12 mouse cellular contexts compared by ENCODE assay signal in the genomic region with DNA sequence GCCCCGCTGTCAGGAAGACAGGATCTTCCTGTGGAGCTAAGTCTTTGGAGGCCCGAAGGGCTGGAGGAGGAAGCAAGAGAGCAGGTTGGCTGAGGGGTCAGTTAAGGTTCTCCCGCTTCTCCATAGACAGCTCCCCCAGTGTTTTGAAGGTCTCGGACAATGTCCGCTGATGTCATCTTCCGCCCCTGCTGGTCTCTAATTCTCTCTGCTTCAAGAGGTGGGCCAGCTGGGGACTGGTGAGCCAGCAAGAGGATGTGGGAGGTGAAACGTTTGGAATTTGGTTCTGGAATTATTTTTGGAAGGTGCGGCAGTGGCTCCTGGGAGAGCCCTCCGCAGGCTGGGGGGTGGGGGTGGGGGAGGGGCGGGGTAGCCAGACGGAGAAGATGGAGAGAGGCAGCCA. TPM values are rescaled to one million over a fixed set of nuclear protein-coding genes. Genes with fewer than 3 reads are reported as not detected.
DNase-seq lines count a peak whose midpoint lies in the region; ATAC-seq and TF ChIP-seq lines count a peak whose summit lies in the region.
"Had no signal": no experiment of that assay in that cellular context is flagged by ENCODE, and none has a peak within 500 bp of the region (broad histone marks: within the 10 kb centered on the region; RNA-seq: fewer than 3 reads in every experiment).

No protein-coding gene starts in this region.

- no peak for ATAC-seq in cerebellum, adult (ENCODE audit: insufficient number of reproducible peaks, low FRiP score, low TSS enrichment)
- ATAC-seq in heart, postnatal 0 days (ENCODE audit: insufficient read depth, low read depth), result peak; percentile 90
- no peak for ATAC-seq in liver, embryonic 11.5 days (replicated peaks; ENCODE audit: low FRiP score)
- no peak for ATAC-seq in forebrain, embryonic 13.5 days
- ATAC-seq: activated CD4-positive, CD25-positive, alpha-beta regulatory T cell, adult 4 months had no signal

- H3K36me3 ChIP-seq in heart, postnatal 0 days (replicated peaks; ENCODE audit: control insufficient read depth, insufficient read depth, low read length), result no peaks in the 10 kb centered on the region
- no peaks in the 10 kb centered on the region for H3K36me3 ChIP-seq in liver, embryonic 11.5 days (ENCODE audit: control insufficient read depth, insufficient read depth, low read length)
- no peaks in the 10 kb centered on the region for H3K36me3 ChIP-seq in forebrain, embryonic 13.5 days (ENCODE audit: poor library complexity, severe bottlenecking)
- H3K36me3 ChIP-seq: embryonic facial prominence, embryonic 15.5 days; hindbrain, embryonic 15.5 days had no signal

- H3K4me1 ChIP-seq in heart, postnatal 0 days (ENCODE audit: control insufficient read depth, insufficient read depth), result peaks cover 15% of the 10 kb centered on the region
- no peaks in the 10 kb centered on the region for H3K4me1 ChIP-seq in liver, embryonic 11.5 days (replicated peaks; ENCODE audit: control insufficient read depth, insufficient read depth, low read length)
- H3K4me1 ChIP-seq in forebrain, embryonic 13.5 days, result no peaks in the 10 kb centered on the region

- no peak overlapping the region for H3K9ac ChIP-seq in heart, postnatal 0 days (replicated peaks; ENCODE audit: low read depth, low read length)
- H3K9ac ChIP-seq in liver, embryonic 11.5 days (ENCODE audit: low read depth, low read length), result no peak overlapping the region
- no peak overlapping the region for H3K9ac ChIP-seq in forebrain, embryonic 13.5 days
- H3K9ac ChIP-seq: embryonic facial prominence, embryonic 15.5 days; hindbrain, embryonic 15.5 days had no signal

- 0 out of 2 replicates have a peak, but pooled peaks cover 4% of the 10 kb centered on the region for H3K9me3 ChIP-seq in heart, postnatal 0 days (replicated peaks; ENCODE audit: control insufficient read depth, low read length)
- 0 out of 2 replicates have a peak, but pooled peaks cover 3% of the 10 kb centered on the region for H3K9me3 ChIP-seq in liver, embryonic 11.5 days (ENCODE audit: control insufficient read depth, low read length)
- H3K9me3 ChIP-seq in forebrain, embryonic 13.5 days (replicated peaks), result no peaks in the 10 kb centered on the region
- H3K9me3 ChIP-seq: embryonic facial prominence, embryonic 15.5 days; hindbrain, embryonic 15.5 days had no signal

- WGBS in heart, postnatal 0 days, result 7% methylated on average over 11 of the region's 11 CpGs
- 40% methylated on average over 11 of the region's 11 CpGs for WGBS in liver, embryonic 11.5 days
- WGBS in forebrain, embryonic 13.5 days, result 57% methylated on average over 11 of the region's 11 CpGs

- DNase-seq in cerebellum, adult 11-12 months, result peak; percentile 40
- DNase-seq in cerebellum, postnatal 10 days, result peak; percentile 37 to 54
- peak; percentile 68 for DNase-seq in heart, postnatal 0 days (ENCODE audit: low spot score)
- DNase-seq in kidney, postnatal 4 days, result peak; percentile 43 to 67
- DNase-seq in liver, embryonic 11.5 days (ENCODE audit: low spot score), result no peak
- no peak for DNase-seq in Muller cell, postnatal 12 days (ENCODE audit: inconsistent ontology term)
- DNase-seq: B cell, adult 2 months had no signal

- peak overlapping the region; percentile 48 for H3K4me2 ChIP-seq in heart, postnatal 0 days (ENCODE audit: low read depth, low read length)
- no peak overlapping the region for H3K4me2 ChIP-seq in liver, embryonic 11.5 days
- no peak overlapping the region for H3K4me2 ChIP-seq in forebrain, embryonic 13.5 days
- H3K4me2 ChIP-seq: embryonic facial prominence, embryonic 15.5 days; hindbrain, embryonic 15.5 days had no signal

- no peak for TF ChIP-seq EP300 in heart, postnatal 0 days (IDR thresholded peaks at IDR 0.05; ENCODE audit: low read depth)

- peak overlapping the region; percentile 0; the same call in 1 of the 2 replicates for H3K4me3 ChIP-seq in heart, postnatal 0 days (ENCODE audit: low read depth, low read length)
- no peak overlapping the region for H3K4me3 ChIP-seq in liver, embryonic 11.5 days (ENCODE audit: low read depth, low read length)
- no peak overlapping the region for H3K4me3 ChIP-seq in forebrain, embryonic 13.5 days
- H3K4me3 ChIP-seq: embryonic facial prominence, embryonic 15.5 days; hindbrain, embryonic 15.5 days had no signal

- peak overlapping the region; percentile 51 for H3K27ac ChIP-seq in heart, postnatal 0 days (ENCODE audit: low read depth)
- H3K27ac ChIP-seq in liver, embryonic 11.5 days (ENCODE audit: low read depth, low read length), result no peak overlapping the region
- no peak overlapping the region for H3K27ac ChIP-seq in forebrain, embryonic 13.5 days
- H3K27ac ChIP-seq: embryonic facial prominence, embryonic 15.5 days; hindbrain, embryonic 15.5 days had no signal

- 0 out of 2 replicates have a peak, but pooled peaks have one; percentile 1 for TF ChIP-seq CTCF in heart, postnatal 0 days (IDR thresholded peaks at IDR 0.05; ENCODE audit: low read depth)

- H3K27me3 ChIP-seq in heart, postnatal 0 days (ENCODE audit: control insufficient read depth, insufficient read depth, low read length), result no peaks in the 10 kb centered on the region
- H3K27me3 ChIP-seq in liver, embryonic 11.5 days (replicated peaks; ENCODE audit: control insufficient read depth, insufficient read depth, low read length), result peaks cover 3% of the 10 kb centered on the region; the same call in 1 of the 2 replicates
- H3K27me3 ChIP-seq in forebrain, embryonic 13.5 days, result no peaks in the 10 kb centered on the region
- H3K27me3 ChIP-seq: embryonic facial prominence, embryonic 15.5 days; hindbrain, embryonic 15.5 days had no signal

RNA-seq across cellular contexts. Expression of a gene that starts 35.7 kb away (rescaled TPM):
- total RNA-seq in heart, postnatal 0 days (2014; rRNA removed; ENCODE audit: low replicate concordance), result 5.2 and 7.5 TPM in 2 replicates
- polyA plus RNA-seq in heart, postnatal 0 days (2015; fragmentation: Nextera tagmentation; extraction: Ambion mirVana), result 2.2 and 2.4 TPM in 2 replicates
- 3.3 and 3.9 TPM in 2 replicates for polyA plus RNA-seq in liver, embryonic 11.5 days (2014; fragmentation: Nextera tagmentation; extraction: Ambion mirVana)
- polyA plus RNA-seq in forebrain, embryonic 13.5 days (2015; fragmentation: Nextera tagmentation; extraction: Ambion mirVana), result 2.4 and 3.3 TPM in 2 replicates

Comparison
In these comparisons a context has a peak if more than half of its experiments do, and no peak if none do; other contexts are left out.
1. DNase-seq: peak in cerebellum, adult 11-12 months (single experiment), cerebellum, postnatal 10 days (2 of 2), heart, postnatal 0 days (single experiment) and kidney, postnatal 4 days (2 of 2); none in liver, embryonic 11.5 days (single experiment) and Muller cell, postnatal 12 days (single experiment).